Mouse (Mus musculus): Measurements from ENCODE around the gene Gse1. TPM values are rescaled to one million over a fixed set of nuclear protein-coding genes. Genes with fewer than 3 reads are reported as not detected.

The Gse1 gene
- total RNA-seq, 2 experiments from 2014 or later: 28.9 to 30.8 TPM

DNA sequence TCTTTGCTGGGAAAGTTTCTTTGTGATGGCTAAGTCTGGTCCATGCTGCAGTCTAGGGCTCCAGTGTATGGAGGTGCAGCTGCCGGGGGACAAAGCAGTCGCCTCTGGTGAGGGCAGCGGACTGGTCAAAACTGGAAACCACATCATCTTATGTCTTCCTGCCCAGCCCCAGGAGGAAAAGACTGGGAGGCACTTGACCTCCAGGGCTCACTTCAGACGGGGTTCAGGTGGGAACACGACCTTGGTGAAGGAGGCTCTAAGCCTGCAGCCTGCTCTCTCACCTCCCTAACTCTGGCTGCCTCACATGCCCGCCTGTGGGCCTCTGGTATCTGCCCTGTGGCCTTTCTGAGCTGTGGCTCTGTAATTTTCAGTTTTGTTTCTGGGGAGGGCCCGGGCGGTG, 305.8 kb downstream of the Gse1 start:
- intact Hi-C loops (cut with DNase I): loop anchor here (5.0 kb wide), 3 partner anchors 47 to 207 kb away; no protein-coding TSS in a partner anchor
- no peak for DNase-seq

GRCm38 (mm10) chr8:120534504-120535368, 306.5 kb downstream of the Gse1 start:
- DNase-seq: peak; percentile 67 to 77
- intact Hi-C loops (cut with DNase I): loop anchor here (5.0 kb wide), 3 partner anchors 47 to 207 kb away; no protein-coding TSS in a partner anchor

DNA sequence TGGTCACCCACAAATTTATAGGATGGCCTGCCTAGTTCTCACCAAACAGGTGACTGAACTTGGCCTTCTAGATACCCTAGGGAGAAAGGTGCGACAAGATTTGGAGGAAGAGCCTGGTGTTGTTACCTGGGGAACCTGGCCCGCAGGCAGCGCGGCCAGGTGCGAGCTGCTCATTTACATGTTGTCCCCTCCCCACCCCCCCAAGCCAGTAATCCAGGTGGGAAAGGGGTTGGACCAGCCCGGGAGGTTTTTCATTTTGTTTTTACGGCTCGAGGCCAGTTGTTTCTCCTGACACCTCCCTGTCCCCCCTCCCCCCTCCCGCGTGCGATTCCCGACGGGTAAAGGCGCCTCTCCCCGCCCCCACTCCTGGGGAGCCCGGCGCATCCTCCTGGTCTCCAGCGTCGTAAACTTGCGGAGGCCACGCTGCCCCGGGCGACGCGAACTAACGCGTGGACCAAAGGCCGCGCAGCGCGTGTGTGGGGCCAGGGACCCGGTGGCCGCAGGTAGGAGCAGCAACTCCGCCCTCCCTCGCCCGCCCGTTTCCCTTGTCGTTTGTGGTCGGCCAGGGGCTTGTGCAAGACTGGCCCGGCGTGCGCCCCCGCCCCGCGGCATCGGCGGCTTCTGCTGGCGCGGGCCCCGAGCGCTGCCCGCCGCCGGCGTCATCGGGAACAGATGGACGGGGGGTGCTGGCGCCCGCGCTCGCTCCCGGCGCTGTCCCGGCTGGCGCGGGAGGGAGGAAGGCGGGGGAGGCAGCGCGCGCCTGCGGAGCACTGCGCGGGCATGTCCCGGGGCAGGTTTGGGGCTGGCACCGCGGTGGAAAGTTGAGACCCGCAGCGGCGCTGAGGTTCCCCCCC, 307.4 kb downstream of the Gse1 start:
- intact Hi-C loops (cut with DNase I): no loop called here
- peak; percentile 48 to 55 for DNase-seq

DNA sequence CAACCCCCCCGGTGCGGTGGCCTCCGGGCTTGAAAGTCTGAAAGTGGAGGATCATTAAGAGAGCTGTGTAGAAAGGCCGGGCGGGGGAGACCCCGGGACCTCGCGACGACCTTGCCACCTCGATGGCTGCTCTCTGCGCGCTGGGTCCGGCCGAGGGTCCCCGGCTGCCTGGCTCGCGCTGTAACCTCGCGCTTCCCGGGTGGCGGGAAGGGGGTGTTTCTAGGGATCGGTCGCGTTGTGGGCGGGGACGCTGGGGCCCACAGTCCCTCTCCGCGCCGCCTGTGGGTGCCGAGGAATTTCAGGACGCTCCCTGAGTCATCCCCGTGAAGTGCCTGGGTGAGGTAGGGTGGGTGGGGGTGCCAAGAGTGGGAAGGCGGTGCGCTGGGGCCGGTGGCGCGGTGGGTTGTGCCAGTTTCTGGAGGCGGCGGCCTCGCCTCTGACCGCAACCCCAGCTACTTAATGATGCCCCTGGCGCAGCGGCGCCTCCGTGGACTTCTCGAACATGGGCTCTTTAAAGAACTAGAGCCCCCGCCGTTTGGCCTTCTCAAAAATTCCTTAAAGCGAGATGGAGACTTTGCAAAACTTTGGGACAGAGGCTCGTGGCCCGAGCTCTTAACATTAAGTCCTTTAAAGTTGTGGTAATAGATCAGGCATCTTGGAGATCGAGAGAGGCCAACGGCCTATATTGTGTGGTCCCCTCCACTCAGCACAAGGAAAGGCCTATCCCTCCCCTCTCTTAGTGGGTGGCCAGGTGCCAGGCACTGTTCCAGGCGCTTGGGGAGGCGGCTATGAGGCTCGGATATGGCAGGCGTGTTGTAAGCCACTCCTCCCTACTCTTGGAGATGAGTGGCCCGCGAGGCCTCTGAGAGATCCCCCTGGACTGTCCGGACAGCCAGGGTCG, 308.3 kb downstream of the Gse1 start:
- peak; percentile 51 to 53 for DNase-seq
- intact Hi-C loops (cut with DNase I): no loop called here

DNA sequence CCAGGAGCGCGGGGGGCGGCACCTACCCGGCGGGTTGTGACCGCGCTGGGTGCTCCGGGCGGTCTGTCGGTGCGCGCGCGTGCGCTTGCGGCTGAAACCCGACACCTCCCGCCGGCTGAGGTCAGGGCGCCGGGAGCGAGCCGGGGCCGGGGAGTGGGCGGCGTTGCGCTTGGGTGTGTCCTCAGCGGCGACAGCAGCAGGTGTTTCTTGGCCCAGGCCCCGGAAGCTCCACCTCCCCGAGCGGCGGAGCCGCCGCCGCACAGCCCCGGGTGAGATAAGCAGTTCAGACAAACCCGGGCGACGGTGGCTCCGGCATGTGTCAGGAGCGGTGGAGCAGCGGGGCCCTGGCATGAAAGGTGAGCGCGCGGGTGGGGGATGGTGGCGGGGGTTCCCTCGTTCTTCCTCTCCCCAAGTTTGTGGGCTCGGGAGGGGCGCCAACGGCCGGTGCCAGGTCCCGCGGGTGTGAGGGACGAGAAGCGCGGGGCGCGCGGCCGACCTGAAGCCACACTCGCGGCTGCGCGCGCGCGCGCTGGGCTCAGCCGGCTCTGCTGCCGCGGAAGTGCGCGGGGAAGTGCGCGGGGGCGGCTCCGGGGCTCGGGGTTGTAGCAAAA, 309.1 kb downstream of the Gse1 start:
- intact Hi-C loops (cut with DNase I): no loop called here
- DNase-seq: peak; percentile 72 to 76

- DNase-seq: peak; percentile 44 to 50
- intact Hi-C loops (cut with DNase I): no loop called here
Measured at GRCm38 (mm10) chr8:120537818-120538396, 309.7 kb downstream of the Gse1 start.

GRCm38 (mm10) chr8:120538397-120539240, 310.4 kb downstream of the Gse1 start:
- intact Hi-C loops (cut with DNase I): no loop called here

GRCm38 (mm10) chr8:120539381-120539774, 311.1 kb downstream of the Gse1 start:
- intact Hi-C loops (cut with DNase I): no loop called here
- DNase-seq: no peak

More at GRCm38 (mm10) chr8:120538397-120539240, 310.4 kb downstream of the Gse1 start:
- peak; percentile 69 to 72 for DNase-seq

DNA sequence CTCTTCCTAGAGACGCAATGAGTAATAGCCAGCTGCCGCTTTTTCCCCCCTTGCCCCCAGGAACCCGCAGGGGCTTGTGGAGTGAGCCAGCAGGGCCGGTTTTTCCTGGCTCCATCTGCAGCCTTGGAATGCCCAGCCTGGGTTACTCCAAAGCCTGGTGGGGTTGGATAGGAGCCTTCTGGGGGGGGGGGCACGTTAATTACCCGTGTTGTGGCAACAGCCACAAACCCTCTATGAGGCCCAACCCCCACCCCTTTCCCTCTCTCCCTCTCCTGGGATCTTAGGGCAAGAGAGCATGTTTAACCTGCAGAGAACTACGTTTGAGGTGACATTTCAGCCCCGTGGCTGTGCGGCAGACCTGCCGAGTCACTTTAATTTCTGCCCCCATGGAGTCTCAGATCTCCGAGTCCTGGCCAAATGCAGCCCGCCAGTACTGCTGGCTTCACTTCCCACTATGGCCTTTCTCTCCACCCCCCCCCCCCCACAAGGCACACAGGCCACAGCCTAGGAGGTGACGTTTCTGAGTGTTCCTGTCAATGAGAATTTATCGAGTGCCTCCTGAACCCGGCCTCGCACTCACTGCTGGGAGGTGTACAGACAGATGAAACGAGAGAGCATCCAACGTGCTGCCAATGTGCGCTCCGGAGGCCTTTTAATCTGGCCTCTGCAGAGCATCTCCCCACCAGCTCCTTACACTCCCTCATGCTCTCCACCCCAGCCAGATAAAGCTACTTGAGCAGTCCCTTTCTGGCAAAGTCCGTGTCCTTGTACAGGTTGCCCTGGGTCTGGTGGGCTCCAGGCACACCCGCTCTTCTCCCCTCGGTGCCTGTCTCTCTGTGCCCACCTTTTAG, 311.7 kb downstream of the Gse1 start:
- intact Hi-C loops (cut with DNase I): no loop called here
- DNase-seq: peak in 1 of 2 experiments; percentile 42

GRCm38 (mm10) chr8:120542995-120543394, 314.7 kb downstream of the Gse1 start:
- DNase-seq: no peak
- intact Hi-C loops (cut with DNase I): no loop called here

GRCm38 (mm10) chr8:120543416-120544055, 315.3 kb downstream of the Gse1 start:
- intact Hi-C loops (cut with DNase I): no loop called here
- peak; percentile 53 to 69 for DNase-seq

DNA sequence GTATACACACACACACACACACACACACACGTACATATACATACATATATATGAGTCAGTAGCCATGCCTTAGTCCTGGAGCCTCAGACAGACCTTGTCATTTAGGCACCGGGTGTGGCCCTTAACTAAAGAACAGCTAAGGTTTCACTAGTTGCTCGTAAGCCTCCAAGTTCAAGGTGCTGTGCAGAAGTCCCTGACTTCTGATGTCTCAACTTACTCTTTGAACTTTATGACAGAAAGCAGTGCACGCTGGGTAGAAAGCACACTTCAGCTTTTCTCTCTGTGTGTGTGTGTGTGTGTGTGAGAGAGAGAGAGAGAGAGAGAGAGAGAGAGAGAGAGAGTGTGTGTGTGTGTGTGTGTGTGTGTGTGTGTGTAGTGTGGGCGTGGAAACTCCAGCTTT, 315.9 kb downstream of the Gse1 start:
- no peak for DNase-seq
- intact Hi-C loops (cut with DNase I): no loop called here

GRCm38 (mm10) chr8:120547562-120547961, 319.3 kb downstream of the Gse1 start:
- no peak for DNase-seq
- intact Hi-C loops (cut with DNase I): no loop called here

DNA sequence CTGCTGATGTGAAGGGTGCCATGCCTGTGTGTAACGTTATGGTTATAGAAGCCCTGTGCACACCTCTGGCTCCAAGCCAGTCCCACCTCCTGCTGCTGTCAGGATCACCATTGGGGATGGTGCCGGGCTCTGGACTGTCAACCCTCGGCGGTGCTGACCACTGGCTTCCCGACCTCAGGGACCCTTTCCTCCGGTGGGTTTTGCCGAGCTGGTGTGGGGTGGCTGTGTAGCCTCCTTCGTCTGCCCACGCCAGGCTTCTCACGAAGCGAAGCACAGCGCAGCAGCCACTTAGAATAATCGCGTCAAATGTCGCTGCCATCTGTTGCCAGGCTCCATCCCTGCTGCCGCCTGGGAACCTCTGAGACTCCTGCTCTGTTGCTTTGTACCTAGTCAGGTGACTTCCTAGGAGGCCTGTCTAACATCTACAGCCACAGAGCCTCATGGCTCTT, 320.1 kb downstream of the Gse1 start:
- intact Hi-C loops (cut with DNase I): no loop called here
- DNase-seq: no peak

DNA sequence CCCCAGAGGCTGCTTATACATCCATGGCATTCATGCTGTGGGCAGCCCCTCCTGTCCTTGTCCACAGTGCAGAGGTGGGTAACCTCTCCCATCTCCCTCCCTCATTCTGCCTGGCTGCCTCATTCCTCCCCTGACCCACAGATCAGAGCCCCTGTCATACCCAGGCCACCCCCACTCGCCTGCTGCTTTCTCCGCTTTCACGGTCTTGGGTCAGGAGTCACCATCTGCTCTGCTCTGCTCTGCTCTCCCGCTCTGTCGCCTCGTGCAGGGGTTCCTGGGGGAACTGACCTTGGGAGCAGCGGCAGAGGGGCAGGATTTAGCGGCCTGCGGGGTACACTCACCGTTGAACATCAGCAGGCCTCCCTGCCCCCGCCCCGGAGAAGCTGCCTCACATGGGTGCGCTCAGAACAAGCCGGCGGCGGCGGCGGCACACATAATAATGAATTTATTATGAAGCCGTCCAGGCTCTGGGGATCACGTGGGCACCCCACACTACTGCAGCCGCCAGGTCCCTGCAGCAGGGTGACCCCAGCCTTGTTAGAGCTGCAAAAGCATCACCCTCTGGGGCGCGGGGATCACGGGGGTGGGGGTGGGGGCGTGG, 321.2 kb downstream of the Gse1 start:
- DNase-seq: no peak
- intact Hi-C loops (cut with DNase I): no loop called here

DNA sequence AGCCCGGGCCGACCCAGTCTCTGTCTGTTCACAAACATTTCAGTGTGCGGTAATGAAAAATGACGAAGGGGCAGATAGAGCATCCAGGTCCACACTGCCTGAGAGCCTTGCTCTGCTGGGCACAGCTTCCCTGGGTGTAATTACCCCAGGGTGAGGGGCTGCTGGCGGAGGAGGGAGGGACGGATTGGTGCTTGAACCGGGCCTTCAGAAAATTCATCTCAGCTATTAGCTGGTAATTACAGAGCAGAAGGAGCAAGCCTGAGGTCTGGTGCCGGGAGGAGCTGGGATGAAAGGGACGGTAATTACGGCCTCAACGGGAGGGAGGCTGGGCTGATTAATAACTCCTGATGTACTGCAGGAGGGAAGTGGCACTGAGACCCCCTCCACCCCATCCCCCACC, 321.7 kb downstream of the Gse1 start:
- no peak for DNase-seq
- intact Hi-C loops (cut with DNase I): no loop called here

- intact Hi-C loops (cut with DNase I): no loop called here
- DNase-seq: no peak
Measured at GRCm38 (mm10) chr8:120550430-120550829, 322.2 kb downstream of the Gse1 start.

Data from gastrocnemius, postnatal 36 days (tissue).